Mouse (Mus musculus) liver, embryonic 14 days (tissue): ENCODE results near the gene Olfr512. TPM values are rescaled to one million over a fixed set of nuclear protein-coding genes. Genes with fewer than 3 reads are reported as not detected.

Source experiments
- polyA plus RNA-seq: library from polyadenylated mRNA; depleted of rRNA; stranded (reverse); fragments of >200 nt; gene quantifications from 2 replicates; pipeline ENCODE4 v1.2.3, GENCODE M21; 2012; rRNA removed

The Olfr512 gene
- polyA plus RNA-seq: not detected in 2 replicates

GRCm38 (mm10) chr7:108713020-108713419, at the start of gene Olfr512:
Gene Olfr512, plus strand, starts transcription at chr7:108713320.

GRCm38 (mm10) chr7:108666118-108666517, 47.0 kb upstream of the Olfr512 start, which contains the start of gene Olfr510:
Gene Olfr510, plus strand, starts transcription at chr7:108666418.

GRCm38 (mm10) chr7:108750673-108751072, 37.6 kb downstream of the Olfr512 start, which contains the start of gene Olfr513:
Gene Olfr513, plus strand, starts transcription at chr7:108750973.

Other genes starting within 250 kb of the Olfr512 start
- not detected in 2 replicates for gene Olfr498, start 248.0 kb upstream of the Olfr512 start, polyA plus RNA-seq
- gene Olfr502, start 188.3 kb upstream of the Olfr512 start, polyA plus RNA-seq: not detected in 2 replicates
- not detected in 2 replicates for gene Olfr503, start 168.8 kb upstream of the Olfr512 start, polyA plus RNA-seq
- gene Olfr504, start 147.5 kb upstream of the Olfr512 start, polyA plus RNA-seq: not detected in 2 replicates
- not detected in 2 replicates for gene Olfr506, start 102.5 kb upstream of the Olfr512 start, polyA plus RNA-seq
- gene Olfr507, start 91.5 kb upstream of the Olfr512 start, polyA plus RNA-seq: not detected in 2 replicates
- gene Olfr508, start 83.3 kb upstream of the Olfr512 start, polyA plus RNA-seq: not detected in 2 replicates
- gene Olfr509, start 61.4 kb upstream of the Olfr512 start, polyA plus RNA-seq: not detected in 2 replicates
- not detected in 2 replicates for gene Olfr510, start 46.9 kb upstream of the Olfr512 start, polyA plus RNA-seq
- gene Olfr513, start 37.7 kb downstream of the Olfr512 start, polyA plus RNA-seq: not detected in 2 replicates
- gene Olfr514, start 112.7 kb downstream of the Olfr512 start, polyA plus RNA-seq: not detected in 2 replicates
- gene Olfr516, start 137.2 kb downstream of the Olfr512 start, polyA plus RNA-seq: not detected in 2 replicates
- not detected in 2 replicates for gene Olfr517, start 159.1 kb downstream of the Olfr512 start, polyA plus RNA-seq
- not detected in 2 replicates for gene Olfr518, start 171.7 kb downstream of the Olfr512 start, polyA plus RNA-seq
- gene Olfr519, start 181.1 kb downstream of the Olfr512 start, polyA plus RNA-seq: not detected in 2 replicates
- 0.01 and 0.02 TPM in 2 replicates for gene Nlrp10, start 216.9 kb downstream of the Olfr512 start, polyA plus RNA-seq
- gene Eif3f, start 221.1 kb downstream of the Olfr512 start, polyA plus RNA-seq: 34.0 and 41.1 TPM in 2 replicates
- 0.03 and 0.16 TPM in 2 replicates for gene Tub, start 237.0 kb downstream of the Olfr512 start, polyA plus RNA-seq